In the genomic region with DNA sequence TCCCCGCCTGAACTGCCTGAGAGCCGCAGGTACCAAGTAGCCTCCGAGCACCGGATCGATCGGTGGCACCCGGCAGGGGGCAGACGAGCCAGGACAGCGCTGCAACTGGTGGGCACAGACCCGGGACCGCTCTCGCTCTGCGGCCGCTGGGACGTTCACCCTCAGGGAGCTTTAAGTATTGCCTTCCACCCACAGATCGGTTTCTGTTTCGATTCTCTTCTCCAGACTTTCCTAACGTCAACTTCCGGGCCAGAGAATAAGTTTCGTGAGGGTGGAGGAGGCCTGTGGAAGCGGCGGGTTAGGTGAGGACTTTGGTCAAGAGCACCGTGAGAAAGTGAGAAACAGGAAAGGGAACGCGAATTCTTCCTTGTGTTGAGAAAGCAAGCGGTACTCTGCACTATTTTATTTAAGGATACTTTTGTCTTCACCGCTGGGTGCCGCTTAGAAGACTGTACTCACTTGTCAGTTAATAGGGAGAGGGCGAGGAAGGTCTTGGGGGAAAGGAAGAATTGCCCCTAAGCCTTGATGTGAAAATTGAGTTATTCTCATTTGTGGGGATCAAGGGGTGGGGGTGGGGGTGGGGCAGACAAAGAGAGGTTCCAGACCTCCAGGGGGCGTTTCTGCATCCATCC, we compare ENCODE assay signal across 8 mouse cellular contexts. TPM values are rescaled to one million over a fixed set of nuclear protein-coding genes. Genes with fewer than 3 reads are reported as not detected.
DNase-seq lines count a peak whose midpoint lies in the region; ATAC-seq and TF ChIP-seq lines count a peak whose summit lies in the region.

A gene (minus strand): TSS at position 242 of the 632 bp plus-strand sequence.

- peak; percentile 60 to 79 for DNase-seq in adrenal gland, postnatal 36 days
- DNase-seq in forebrain, embryonic 14.5 days (ENCODE audit: low spot score) = peak; percentile 69
- DNase-seq in limb, embryonic 11.5 days (ENCODE audit: low spot score) = peak; percentile 75
- DNase-seq in midbrain, embryonic 11.5 days (ENCODE audit: low spot score, missing footprints) = peak; percentile 96
- peak; percentile 72 to 84 for DNase-seq in spleen, postnatal 10 days (ENCODE audit: low spot score in 2 of 2)
- DNase-seq in MN1 (ENCODE audit: low spot score) = no peak

- no peak for TF ChIP-seq POLR2A in ES-Bruce4 (IDR thresholded peaks at IDR 0.05; ENCODE audit: insufficient read depth, low read length)

- TF ChIP-seq CTCF in ES-Bruce4 (IDR thresholded peaks at IDR 0.05; ENCODE audit: low read depth, low read length) = peak; percentile 13

- no peaks in the 10 kb centered on the region for H3K4me1 ChIP-seq in ES-Bruce4 (ENCODE audit: control insufficient read depth, insufficient read depth, low read length)
- H3K4me1 ChIP-seq in forebrain, embryonic 14.5 days (ENCODE audit: control insufficient read depth, insufficient read depth, low read length) = peaks cover 13% of the 10 kb centered on the region; the same call in 1 of the 2 replicates
- no peaks in the 10 kb centered on the region for H3K4me1 ChIP-seq in limb, embryonic 11.5 days (ENCODE audit: control insufficient read depth, insufficient read depth, low read length)
- peaks cover 2% of the 10 kb centered on the region for H3K4me1 ChIP-seq in midbrain, embryonic 11.5 days (ENCODE audit: control insufficient read depth, insufficient read depth, low read length)

- TF ChIP-seq EP300 in ES-Bruce4 (IDR thresholded peaks at IDR 0.05; ENCODE audit: insufficient read depth, low read depth, low read length) = no peak

- WGBS in forebrain, embryonic 14.5 days = under 1% methylated on average over 30 of the region's 30 CpGs
- whole genome bisulfite sequencing in limb, embryonic 11.5 days = under 1% methylated on average over 30 of the region's 30 CpGs
- under 1% methylated on average over 30 of the region's 30 CpGs for WGBS in midbrain, embryonic 11.5 days

- H3K4me3 ChIP-seq in ES-Bruce4 (ENCODE audit: low read depth, low read length) = peak within 1 kb of the TSS; percentile 63
- peak within 1 kb of the TSS; percentile 40 for H3K4me3 ChIP-seq in forebrain, embryonic 14.5 days (ENCODE audit: low read depth, low read length)
- H3K4me3 ChIP-seq in limb, embryonic 11.5 days (ENCODE audit: low read depth, low read length) = peak within 1 kb of the TSS; percentile 33
- peak within 1 kb of the TSS; percentile 49 for H3K4me3 ChIP-seq in midbrain, embryonic 11.5 days (ENCODE audit: low read depth, low read length)

- no peaks in the 10 kb centered on the region for H3K9me3 ChIP-seq in ES-Bruce4 (replicated peaks; ENCODE audit: control insufficient read depth, insufficient read depth, low read length, poor library complexity, severe bottlenecking)
- H3K9me3 ChIP-seq in forebrain, embryonic 14.5 days (replicated peaks; ENCODE audit: control insufficient read depth, low read length) = no peaks in the 10 kb centered on the region
- no peaks in the 10 kb centered on the region for H3K9me3 ChIP-seq in limb, embryonic 11.5 days (ENCODE audit: control insufficient read depth, low read length)
- H3K9me3 ChIP-seq in midbrain, embryonic 11.5 days (ENCODE audit: control insufficient read depth, low read length) = no peaks in the 10 kb centered on the region

- no peak within 1 kb of the TSS for H3K9ac ChIP-seq in ES-Bruce4 (ENCODE audit: low read depth, poor library complexity, severe bottlenecking)
- H3K9ac ChIP-seq in forebrain, embryonic 14.5 days (ENCODE audit: low read length) = peak within 1 kb of the TSS; percentile 55
- peak within 1 kb of the TSS; percentile 53 for H3K9ac ChIP-seq in limb, embryonic 11.5 days (ENCODE audit: low read length)
- peak within 1 kb of the TSS; percentile 50 for H3K9ac ChIP-seq in midbrain, embryonic 11.5 days (ENCODE audit: low read length)

- no peaks in the 10 kb centered on the region for H3K27me3 ChIP-seq in ES-Bruce4 (ENCODE audit: control insufficient read depth, insufficient read depth, low read length, poor library complexity, severe bottlenecking)
- peaks cover 7% of the 10 kb centered on the region; the same call in 1 of the 2 replicates for H3K27me3 ChIP-seq in forebrain, embryonic 14.5 days (replicated peaks; ENCODE audit: control insufficient read depth, insufficient read depth, low read length)
- no peaks in the 10 kb centered on the region for H3K27me3 ChIP-seq in limb, embryonic 11.5 days (ENCODE audit: control insufficient read depth, insufficient read depth, low read length)
- peaks cover 4% of the 10 kb centered on the region; the same call in 1 of the 2 replicates for H3K27me3 ChIP-seq in midbrain, embryonic 11.5 days (ENCODE audit: control insufficient read depth, insufficient read depth, low read length)

- H3K36me3 ChIP-seq in ES-Bruce4 (ENCODE audit: control insufficient read depth, insufficient read depth, low read length, poor library complexity, severe bottlenecking) = no peaks in the 10 kb centered on the region
- H3K36me3 ChIP-seq in forebrain, embryonic 14.5 days (ENCODE audit: control insufficient read depth, insufficient read depth, low read length) = no peaks in the 10 kb centered on the region
- H3K36me3 ChIP-seq in limb, embryonic 11.5 days (ENCODE audit: control insufficient read depth, insufficient read depth, low read length) = no peaks in the 10 kb centered on the region
- no peaks in the 10 kb centered on the region for H3K36me3 ChIP-seq in midbrain, embryonic 11.5 days (ENCODE audit: control insufficient read depth, insufficient read depth, low read length)

- ATAC-seq in forebrain, embryonic 14.5 days = peak; percentile 90
- peak; percentile 93 to 94 for ATAC-seq in hematopoietic stem cell, adult 5-6 weeks (replicated peaks in 1 of 2; ENCODE audit: insufficient read depth in 1 of 2, low FRiP score in 2 of 2, low TSS enrichment in 1 of 2, low read depth in 1 of 2, poor library complexity in 2 of 2, severe bottlenecking in 2 of 2)
- ATAC-seq in limb, embryonic 11.5 days (ENCODE audit: insufficient number of reproducible peaks, low FRiP score, low TSS enrichment, low read depth) = 0 out of 2 replicates have a peak, but pooled peaks have one; percentile 63
- peak; percentile 92 for ATAC-seq in midbrain, embryonic 11.5 days (ENCODE audit: low FRiP score)

- no peak within 1 kb of the TSS for H3K27ac ChIP-seq in ES-Bruce4 (ENCODE audit: insufficient read depth, low read length)
- no peak within 1 kb of the TSS for H3K27ac ChIP-seq in forebrain, embryonic 14.5 days (ENCODE audit: low read depth, low read length)
- no peak within 1 kb of the TSS for H3K27ac ChIP-seq in limb, embryonic 11.5 days (replicated peaks; ENCODE audit: low read depth, low read length)
- no peak within 1 kb of the TSS for H3K27ac ChIP-seq in midbrain, embryonic 11.5 days (ENCODE audit: low read depth, low read length)

- H3K4me2 ChIP-seq in forebrain, embryonic 14.5 days (ENCODE audit: low read length) = peak within 1 kb of the TSS; percentile 77
- H3K4me2 ChIP-seq in limb, embryonic 11.5 days (ENCODE audit: low read depth, severe bottlenecking) = peak within 1 kb of the TSS; percentile 63
- H3K4me2 ChIP-seq in midbrain, embryonic 11.5 days = peak within 1 kb of the TSS; percentile 65

RNA-seq across cellular contexts. Expression of the gene that starts here (rescaled TPM):
- 2.2 and 3.1 TPM in 2 replicates for polyA plus RNA-seq in ES-Bruce4 (2011; ENCODE audit: insufficient read depth, insufficient read length, low read depth, missing spikeins)
- total RNA-seq in adrenal gland, postnatal 36 days (2021) = 10 to 100 TPM in 1 of 2 experiments, 1 to 10 TPM in 1; 9.6 to 21.9 TPM
- 1.1 and 1.3 TPM in 2 replicates for polyA plus RNA-seq in forebrain, embryonic 14.5 days (2014; fragmentation: Nextera tagmentation; extraction: Ambion mirVana)
- total RNA-seq in hematopoietic stem cell, adult 5-6 weeks (2017) = 41.0 and 42.6 TPM in 2 replicates
- polyA plus RNA-seq in limb, embryonic 11.5 days (2014; fragmentation: Nextera tagmentation; extraction: Ambion mirVana) = 0.35 and 0.75 TPM in 2 replicates
- polyA plus RNA-seq in midbrain, embryonic 11.5 days (2014; fragmentation: Nextera tagmentation; extraction: Ambion mirVana) = 0.93 and 1.3 TPM in 2 replicates

Comparison
In these comparisons a context has a peak if more than half of its experiments do, and no peak if none do; other contexts are left out.
1. Peak in DNase-seq, ATAC-seq, H3K4me3 ChIP-seq, H3K9ac ChIP-seq and H3K4me2 ChIP-seq in limb, embryonic 11.5 days; RNA of the gene not detected or under 1 TPM.